Mouse (Mus musculus) midbrain, postnatal 0 days (tissue): ENCODE measurements around the gene Gse1. TPM values are rescaled to one million over a fixed set of nuclear protein-coding genes. Genes with fewer than 3 reads are reported as not detected.

Source experiments
- ATAC-seq: fragments of 200-750 bp; cut with Nextera tagmentation; 2 replicates; pipeline ENCODE4 v1.8.0; 2017; ENCODE audit warnings: moderate number of reproducible peaks, mild to moderate bottlenecking, moderate TSS enrichment, moderate library complexity; ENCODE audit not compliant: low FRiP score
- DNase-seq: peaks from one replicate; pipeline ENCODE4 v3.0.0-alpha.2; 2015; ENCODE audit warnings: low spot score
- H3K27ac ChIP-seq: fragments of 300-500 bp; sonication (generic); 2 replicates; pipeline ENCODE4 v1.5.1; 2014; ENCODE audit warnings: low read depth, mild to moderate bottlenecking, low read length, mixed read lengths
- H3K27me3 ChIP-seq: fragments of 300-500 bp; sonication (generic); 2 replicates; pipeline ENCODE4 v1.6.1; 2014; ENCODE audit warnings: low read length, control low read depth, mixed read lengths; ENCODE audit not compliant: insufficient read depth
- H3K36me3 ChIP-seq: fragments of 300-500 bp; sonication (generic); 2 replicates; pipeline ENCODE4 v1.6.1; 2014; ENCODE audit warnings: low read length, control low read depth, mixed read lengths; ENCODE audit not compliant: insufficient read depth
- H3K4me1 ChIP-seq: fragments of 300-500 bp; sonication (generic); 2 replicates; pipeline ENCODE4 v1.6.1; 2014; ENCODE audit warnings: mild to moderate bottlenecking, control low read depth, antibody characterized with exemption, low read length, mixed read lengths; ENCODE audit not compliant: insufficient read depth
- H3K4me2 ChIP-seq: fragments of 300-500 bp; sonication (generic); 2 replicates; pipeline ENCODE4 v1.6.1; 2014; ENCODE audit warnings: low read depth, mild to moderate bottlenecking, low read length, mixed read lengths; ENCODE audit not compliant: poor library complexity, severe bottlenecking
- H3K4me3 ChIP-seq: fragments of 300-500 bp; sonication (generic); 2 replicates; pipeline ENCODE4 v1.5.1; 2014; ENCODE audit warnings: low read depth, mild to moderate bottlenecking, low read length, moderate library complexity
- H3K9ac ChIP-seq: fragments of 300-500 bp; sonication (generic); replicated peaks from 2 replicates; pipeline ENCODE4 v1.6.1; 2014; ENCODE audit warnings: mild to moderate bottlenecking, low read length, moderate library complexity, mixed read lengths; ENCODE audit not compliant: poor library complexity, severe bottlenecking
- H3K9me3 ChIP-seq: fragments of 300-500 bp; sonication (generic); 2 replicates; pipeline ENCODE4 v1.6.1; 2016; ENCODE audit warnings: low read length, control low read depth
- CTCF ChIP-seq: IDR thresholded peaks from 2 replicates; pipeline ENCODE4 v1.5.1; 2016; ENCODE audit warnings: antibody characterized with exemption, mild to moderate bottlenecking
- WGBS: fragments of 180-500 bp; shearing (Covaris S2); extraction: QIAGEN DNeasy Blood & Tissue Kit; methylation state at CpG from one replicate; pipeline ENCODE4 v1.1.7; 2014; 5-methylcytosine and 5-hydroxymethylcytosine counted together
- polyA plus RNA-seq: library from polyadenylated mRNA; unstranded; fragments of >200 nt; fragmentation: Nextera tagmentation; extraction: Ambion mirVana; gene quantifications from 2 replicates; pipeline ENCODE4 v1.2.1, GENCODE M21; 2015
- total RNA-seq: library from RNA; depleted of rRNA; stranded (reverse); fragments of >200 nt; gene quantifications from 2 replicates; pipeline ENCODE4 v1.2.3, GENCODE M21; 2014

The Gse1 gene
- total and polyA plus RNA-seq, 2 experiments from 2014 or later: 12.4 to 51.3 TPM

DNA sequence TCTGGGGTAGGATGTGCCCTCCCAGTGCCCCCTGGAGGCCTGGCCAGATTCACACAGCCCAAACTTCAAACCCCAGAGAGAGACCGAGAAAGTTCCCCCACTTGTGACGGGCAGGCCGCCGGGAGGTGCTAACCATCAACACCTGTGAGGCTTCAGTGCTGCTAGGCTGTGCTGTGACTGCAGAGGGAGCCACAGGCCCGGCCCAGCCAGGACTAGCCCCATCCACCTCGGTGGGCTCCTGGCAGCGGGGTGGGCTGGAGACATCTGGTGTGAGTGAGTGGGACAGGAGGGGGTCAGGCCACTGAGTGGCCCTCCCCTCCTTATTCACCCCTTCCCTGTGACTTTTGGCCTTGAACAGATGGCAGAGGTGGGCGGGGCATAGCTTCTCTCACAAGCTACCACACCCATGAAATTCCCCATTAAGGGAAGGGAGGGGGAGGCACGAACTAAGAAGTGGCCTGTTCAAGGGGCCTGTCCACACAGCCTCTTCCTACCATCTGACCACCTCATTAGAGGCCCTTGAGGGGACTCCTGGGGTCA is 179.5 kb downstream of the Gse1 start:
- TF ChIP-seq CTCF: peak; percentile 66
- H3K36me3 ChIP-seq: no peaks in the 10 kb centered on the region
- DNase-seq: peak; percentile 74
- H3K4me2 ChIP-seq: no peak overlapping the region
- WGBS: 30% methylated on average over 9 of the region's 9 CpGs
- ATAC-seq: no peak
- no peaks in the 10 kb centered on the region for H3K27me3 ChIP-seq
- H3K9ac ChIP-seq: no peak overlapping the region
- peaks cover 18% of the 10 kb centered on the region for H3K4me1 ChIP-seq
- H3K27ac ChIP-seq: no peak overlapping the region
- H3K9me3 ChIP-seq: no peaks in the 10 kb centered on the region
- no peak overlapping the region for H3K4me3 ChIP-seq

DNA sequence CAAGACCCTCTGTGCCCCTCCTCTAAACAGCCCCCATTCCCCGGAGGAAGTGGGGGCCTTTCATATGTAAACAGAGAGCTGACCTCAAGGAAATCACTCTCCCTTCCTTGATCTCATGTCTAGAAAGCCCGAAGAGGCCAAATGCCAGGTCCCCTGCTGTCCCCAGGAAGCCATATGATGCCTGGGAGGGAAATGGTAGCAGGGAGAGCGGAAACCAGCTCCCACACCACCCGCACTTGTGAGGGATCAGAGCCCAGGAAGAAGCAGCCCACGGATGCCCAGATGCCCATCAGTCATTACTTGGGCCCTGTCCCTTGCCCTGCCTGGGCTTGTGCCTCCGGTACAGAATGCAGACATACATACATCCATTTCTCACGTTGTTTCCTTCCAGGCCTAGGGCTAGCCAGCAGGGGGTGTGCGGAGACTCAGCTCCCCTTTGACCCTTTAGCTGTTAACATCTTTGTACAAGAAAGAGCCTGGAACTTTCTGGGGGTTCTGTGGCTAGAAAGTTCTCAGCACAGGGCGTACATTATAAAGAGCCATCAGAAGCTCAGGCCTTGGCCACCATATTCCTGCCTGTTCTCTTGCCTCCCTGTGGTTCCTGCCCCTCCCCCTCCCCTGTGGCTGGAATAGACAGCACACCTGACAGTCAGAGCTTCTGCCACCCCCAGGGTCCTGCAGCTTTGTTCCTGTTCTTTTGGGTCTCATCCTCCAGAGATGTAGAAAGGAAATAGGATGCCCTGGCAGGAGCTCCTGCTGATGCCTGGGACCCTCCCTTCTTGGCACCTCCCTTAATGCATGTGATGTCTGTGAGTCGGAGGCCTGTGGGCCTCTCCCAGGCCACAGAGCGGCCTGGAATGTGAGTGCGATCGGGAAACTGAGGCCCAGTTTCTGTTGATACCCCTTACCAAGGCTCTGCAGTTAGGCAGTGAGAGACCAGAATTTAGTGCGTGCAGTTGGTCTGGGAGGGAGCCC is 180.3 kb downstream of the Gse1 start:
- no peaks in the 10 kb centered on the region for H3K27me3 ChIP-seq
- no peaks in the 10 kb centered on the region for H3K36me3 ChIP-seq
- no peak overlapping the region for H3K27ac ChIP-seq
- 49% methylated on average over 14 of the region's 14 CpGs for WGBS
- no peak overlapping the region for H3K9ac ChIP-seq
- H3K4me2 ChIP-seq: no peak overlapping the region
- peak; percentile 26; the same call in 1 of the 2 replicates for TF ChIP-seq CTCF
- H3K9me3 ChIP-seq: no peaks in the 10 kb centered on the region
- H3K4me1 ChIP-seq: peaks cover 25% of the 10 kb centered on the region
- no peak for ATAC-seq
- no peak for DNase-seq
- no peak overlapping the region for H3K4me3 ChIP-seq

DNA sequence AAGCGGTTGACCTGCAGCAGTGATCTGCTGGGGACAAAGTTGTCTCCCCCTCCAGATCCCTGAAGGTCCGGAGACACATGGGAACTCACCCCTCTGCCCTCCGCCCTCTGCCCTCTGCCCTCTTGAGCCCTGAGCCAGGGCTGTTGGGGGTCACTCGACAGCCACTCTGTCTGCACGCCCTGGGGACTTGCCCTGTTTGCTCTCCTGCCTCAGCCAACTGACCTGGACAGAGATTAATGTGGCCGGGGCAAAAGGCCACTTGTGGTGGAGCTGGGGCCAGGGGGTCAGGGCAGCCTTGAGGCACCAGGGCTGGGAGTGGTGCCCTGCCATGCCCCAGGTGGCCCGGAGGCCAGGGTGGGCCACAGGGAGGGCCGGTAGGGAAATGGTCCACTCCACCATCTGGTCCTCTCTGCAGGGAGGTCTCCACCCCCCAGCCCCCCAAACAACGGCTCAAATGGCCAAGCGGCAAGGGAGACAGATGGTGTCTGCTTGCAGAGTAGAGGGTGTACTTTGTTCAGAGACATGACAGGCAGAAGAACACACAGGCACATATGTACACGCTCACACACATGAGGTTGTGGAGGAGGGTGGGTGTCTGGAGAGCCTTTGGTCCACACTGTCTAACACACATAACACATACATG is 181.2 kb downstream of the Gse1 start:
- no peaks in the 10 kb centered on the region for H3K27me3 ChIP-seq
- TF ChIP-seq CTCF: no peak

GRCm38 (mm10) chr8:120411059-120411458 is 182.8 kb downstream of the Gse1 start:
- no peaks in the 10 kb centered on the region for H3K36me3 ChIP-seq
- no peak for ATAC-seq
- WGBS: 23% methylated on average over 14 of the region's 14 CpGs
- DNase-seq: peak; percentile 48
- H3K27ac ChIP-seq: no peak overlapping the region
- H3K9me3 ChIP-seq: no peaks in the 10 kb centered on the region
- no peak overlapping the region for H3K4me3 ChIP-seq
- no peak overlapping the region; the same call in 1 of the 2 replicates for H3K9ac ChIP-seq
- H3K27me3 ChIP-seq: no peaks in the 10 kb centered on the region
- H3K4me1 ChIP-seq: peaks cover 26% of the 10 kb centered on the region
- TF ChIP-seq CTCF: no peak
- no peak overlapping the region for H3K4me2 ChIP-seq

More for the DNA sequence above, 181.2 kb downstream of the Gse1 start:
- no peak overlapping the region for H3K27ac ChIP-seq
- H3K9me3 ChIP-seq: no peaks in the 10 kb centered on the region
- no peak overlapping the region for H3K9ac ChIP-seq
- no peak for ATAC-seq
- no peak overlapping the region for H3K4me2 ChIP-seq
- H3K4me3 ChIP-seq: no peak overlapping the region
- no peaks in the 10 kb centered on the region for H3K36me3 ChIP-seq
- DNase-seq: no peak
- H3K4me1 ChIP-seq: peaks cover 26% of the 10 kb centered on the region
- 56% methylated on average over 10 of the region's 11 CpGs for WGBS

DNA sequence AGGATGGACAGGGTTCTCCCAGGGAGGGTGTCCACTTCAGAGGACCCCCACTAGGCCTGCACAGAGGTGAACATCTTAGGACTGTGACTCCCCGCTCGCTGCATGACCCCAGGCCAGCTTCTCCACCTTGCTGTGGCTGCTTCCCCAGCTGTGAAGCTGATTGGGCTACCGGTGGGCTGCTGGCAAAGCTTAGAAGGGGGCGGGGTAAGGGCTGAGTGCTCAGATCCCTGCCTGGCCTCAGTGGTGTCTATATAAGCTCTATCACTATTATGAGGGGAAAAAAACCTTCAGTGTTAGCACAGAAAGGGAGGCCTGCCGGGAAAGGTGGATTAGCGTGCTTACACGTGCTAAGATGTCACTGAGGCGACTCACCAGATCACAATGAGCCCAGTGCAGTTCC is 183.6 kb downstream of the Gse1 start:
- ATAC-seq (no peak), DNase-seq (no peak)
- Histone ChIP-seq H3K9ac (no peak overlapping the region; the same call in 1 of the 2 replicates), H3K36me3 (no peaks in the 10 kb centered on the region), H3K4me1 (peaks cover 32% of the 10 kb centered on the region), H3K27ac (no peak overlapping the region), H3K27me3 (no peaks in the 10 kb centered on the region), H3K4me3 (no peak overlapping the region), H3K9me3 (no peaks in the 10 kb centered on the region), H3K4me2 (no peak overlapping the region)
- no peak for TF ChIP-seq CTCF
- 35% methylated on average over 8 of the region's 8 CpGs for WGBS

GRCm38 (mm10) chr8:120412357-120412756 is 184.1 kb downstream of the Gse1 start:
- Histone ChIP-seq H3K4me2 (no peak overlapping the region), H3K36me3 (no peaks in the 10 kb centered on the region), H3K9ac (no peak overlapping the region; the same call in 1 of the 2 replicates), H3K4me3 (no peak overlapping the region), H3K27ac (no peak overlapping the region), H3K27me3 (no peaks in the 10 kb centered on the region), H3K9me3 (no peaks in the 10 kb centered on the region), H3K4me1 (peaks cover 34% of the 10 kb centered on the region)
- ATAC-seq (no peak), DNase-seq (no peak)
- 88% methylated on average over 4 of the region's 4 CpGs for WGBS
- TF ChIP-seq CTCF: no peak
